Mouse (Mus musculus): ENCODE measurements around the gene Slc13a1. TPM values are rescaled to one million over a fixed set of nuclear protein-coding genes. Genes with fewer than 3 reads are reported as not detected.

Gene Slc13a1
- polyA plus RNA-seq, 1 experiment from 2014 or later: 4.2 TPM

DNA sequence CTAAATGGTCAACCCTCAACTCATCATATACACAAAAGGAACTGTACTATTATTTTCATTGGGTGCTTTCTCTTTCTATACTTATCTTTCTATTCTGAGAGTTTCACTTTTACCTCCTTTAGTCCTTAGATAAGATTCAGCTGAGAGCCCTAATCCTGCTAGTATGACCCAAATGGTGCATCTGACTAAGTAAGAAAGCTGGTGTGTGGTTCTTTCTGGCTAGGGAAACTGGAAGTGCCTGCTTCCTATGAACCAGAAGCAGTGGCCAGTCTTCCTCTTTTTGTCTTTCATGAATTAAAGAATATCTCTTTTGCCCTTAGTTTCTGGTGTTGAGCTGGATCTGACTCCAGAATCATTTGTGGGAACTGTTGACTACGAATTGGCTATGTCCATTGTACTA, 8.1 kb downstream of the Slc13a1 start:
- H3K4me3 ChIP-seq (replicated peaks): no peak overlapping the region
- H3K4me1 ChIP-seq: no peaks in the 10 kb centered on the region
- H3K9ac ChIP-seq: no peak overlapping the region
- ATAC-seq (replicated peaks; ENCODE audit: low FRiP score): no peak
- no peak overlapping the region for H3K27ac ChIP-seq
- 86% methylated on average over 1 of the region's 1 CpGs for WGBS
- H3K9me3 ChIP-seq (replicated peaks): no peaks in the 10 kb centered on the region
- H3K4me2 ChIP-seq: no peak overlapping the region
- no peaks in the 10 kb centered on the region for H3K27me3 ChIP-seq
- H3K36me3 ChIP-seq: no peaks in the 10 kb centered on the region

DNA sequence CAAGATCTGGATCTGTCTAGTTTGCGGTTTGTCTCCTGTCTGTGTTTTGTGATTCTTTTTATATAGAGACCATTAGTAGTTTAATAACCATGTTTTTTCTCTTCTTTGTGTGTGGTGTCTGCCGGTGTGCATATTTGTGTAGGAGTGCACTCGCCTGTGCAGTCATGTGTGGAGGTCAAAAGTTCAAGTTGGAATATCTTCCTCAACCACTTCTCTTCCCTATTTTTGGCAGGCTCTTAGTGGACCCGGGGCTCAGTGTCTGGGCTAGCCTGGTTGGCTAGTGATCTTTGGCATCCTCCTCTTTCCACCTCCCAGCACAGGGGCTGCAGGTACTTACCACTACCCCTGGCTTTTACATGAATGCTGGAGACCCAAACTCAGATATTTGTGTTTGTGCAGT, 13.0 kb downstream of the Slc13a1 start:
- Histone ChIP-seq H3K27ac (no peak overlapping the region), H3K36me3 (no peaks in the 10 kb centered on the region), H3K4me1 (no peaks in the 10 kb centered on the region), H3K4me2 (no peak overlapping the region), H3K4me3 (replicated peaks) (no peak overlapping the region), H3K9ac (no peak overlapping the region), H3K27me3 (no peaks in the 10 kb centered on the region), H3K9me3 (replicated peaks) (no peaks in the 10 kb centered on the region)
- WGBS: 47% methylated on average over 4 of the region's 4 CpGs
- peak; percentile 46; the same call in 1 of the 2 replicates for ATAC-seq (replicated peaks; ENCODE audit: low FRiP score)

GRCm38 (mm10) chr6:24132951-24133350, 34.9 kb downstream of the Slc13a1 start:
- Histone ChIP-seq H3K27ac (no peak overlapping the region), H3K4me1 (no peaks in the 10 kb centered on the region), H3K9ac (no peak overlapping the region), H3K4me3 (replicated peaks) (no peak overlapping the region), H3K27me3 (no peaks in the 10 kb centered on the region), H3K4me2 (no peak overlapping the region), H3K9me3 (replicated peaks) (no peaks in the 10 kb centered on the region), H3K36me3 (no peaks in the 10 kb centered on the region)
- 88% methylated on average over 4 of the region's 4 CpGs for WGBS
- ATAC-seq (replicated peaks; ENCODE audit: low FRiP score): no peak

DNA sequence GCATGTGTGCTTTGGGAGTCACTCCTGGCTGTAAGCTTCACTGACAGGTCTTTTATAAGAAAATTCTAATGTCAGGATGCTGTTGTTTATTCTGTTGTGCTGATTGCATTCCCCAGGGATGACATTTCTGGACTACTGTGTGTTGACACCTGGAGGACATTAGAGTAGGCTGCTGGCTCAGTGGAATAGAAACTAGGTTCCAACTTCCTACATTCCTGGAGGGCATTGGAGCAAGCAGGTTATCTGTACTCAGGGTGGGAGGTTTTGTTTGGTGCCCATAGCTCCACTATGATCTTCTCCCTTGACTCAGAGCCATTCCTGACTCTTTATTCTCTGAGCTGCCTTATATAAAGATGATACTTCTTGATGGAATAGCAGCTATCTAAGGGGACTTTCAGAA, 45.3 kb downstream of the Slc13a1 start:
- H3K27ac ChIP-seq: no peak overlapping the region
- H3K4me3 ChIP-seq (replicated peaks): no peak overlapping the region
- H3K36me3 ChIP-seq: no peaks in the 10 kb centered on the region

DNA sequence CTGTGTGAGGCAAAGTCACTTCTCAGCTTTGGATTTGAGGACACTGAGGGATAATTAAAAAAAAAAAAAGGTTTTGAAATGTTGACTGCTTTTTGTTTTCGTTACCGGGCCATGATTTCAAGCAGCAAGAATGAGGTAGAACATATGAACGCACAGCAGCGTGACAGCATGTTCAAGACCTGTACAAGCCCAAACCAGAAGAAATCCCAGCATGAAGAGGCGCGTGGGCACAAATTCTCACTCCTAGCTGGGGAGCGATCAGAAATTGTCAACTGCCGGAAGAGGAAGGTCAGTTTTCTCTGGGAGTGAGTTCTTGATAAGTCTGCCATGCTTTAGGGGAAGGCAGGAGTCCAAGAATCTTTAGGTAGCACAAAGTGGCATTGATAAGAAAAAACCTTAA, 56.3 kb downstream of the Slc13a1 start:
- WGBS: 90% methylated on average over 8 of the region's 8 CpGs
- no peaks in the 10 kb centered on the region for H3K36me3 ChIP-seq
- H3K4me1 ChIP-seq: no peaks in the 10 kb centered on the region
- no peak overlapping the region for H3K4me2 ChIP-seq
- H3K9me3 ChIP-seq (replicated peaks): no peaks in the 10 kb centered on the region
- H3K4me3 ChIP-seq (replicated peaks): no peak overlapping the region
- H3K9ac ChIP-seq: no peak overlapping the region
- H3K27ac ChIP-seq: no peak overlapping the region
- ATAC-seq (replicated peaks; ENCODE audit: low FRiP score): no peak
- H3K27me3 ChIP-seq: no peaks in the 10 kb centered on the region

More for the DNA sequence above, 45.3 kb downstream of the Slc13a1 start:
- Histone ChIP-seq H3K4me1 (no peaks in the 10 kb centered on the region), H3K27me3 (no peaks in the 10 kb centered on the region), H3K9ac (no peak overlapping the region), H3K4me2 (no peak overlapping the region), H3K9me3 (replicated peaks) (no peaks in the 10 kb centered on the region)
- peak; percentile 64; the same call in 1 of the 2 replicates for ATAC-seq (replicated peaks; ENCODE audit: low FRiP score)

GRCm38 (mm10) chr6:24108471-24108870, 59.4 kb downstream of the Slc13a1 start:
- Histone ChIP-seq H3K36me3 (no peaks in the 10 kb centered on the region), H3K27me3 (no peaks in the 10 kb centered on the region), H3K4me3 (replicated peaks) (no peak overlapping the region), H3K4me1 (no peaks in the 10 kb centered on the region), H3K9ac (no peak overlapping the region), H3K4me2 (no peak overlapping the region), H3K9me3 (replicated peaks) (no peaks in the 10 kb centered on the region), H3K27ac (no peak overlapping the region)
- ATAC-seq (replicated peaks; ENCODE audit: low FRiP score): no peak
- 89% methylated on average over 4 of the region's 4 CpGs for WGBS

GRCm38 (mm10) chr6:24106157-24106556, 61.7 kb downstream of the Slc13a1 start:
- H3K9ac ChIP-seq: no peak overlapping the region
- no peaks in the 10 kb centered on the region for H3K36me3 ChIP-seq
- no peaks in the 10 kb centered on the region for H3K9me3 ChIP-seq (replicated peaks)
- H3K4me3 ChIP-seq (replicated peaks): no peak overlapping the region
- no peaks in the 10 kb centered on the region for H3K4me1 ChIP-seq
- H3K27ac ChIP-seq: no peak overlapping the region
- peak; percentile 67 for ATAC-seq (replicated peaks; ENCODE audit: low FRiP score)
- H3K27me3 ChIP-seq: no peaks in the 10 kb centered on the region
- WGBS: 53% methylated on average over 3 of the region's 3 CpGs
- no peak overlapping the region for H3K4me2 ChIP-seq

- Histone ChIP-seq H3K36me3 (no peaks in the 10 kb centered on the region), H3K27ac (no peak overlapping the region), H3K4me2 (no peak overlapping the region), H3K9ac (no peak overlapping the region), H3K4me1 (no peaks in the 10 kb centered on the region), H3K27me3 (no peaks in the 10 kb centered on the region), H3K9me3 (replicated peaks) (no peaks in the 10 kb centered on the region), H3K4me3 (replicated peaks) (no peak overlapping the region)
- WGBS: 51% methylated on average over 5 of the region's 5 CpGs
- ATAC-seq (replicated peaks; ENCODE audit: low FRiP score): peak; percentile 88
Observed at GRCm38 (mm10) chr6:24105681-24106080, 62.2 kb downstream of the Slc13a1 start.

DNA sequence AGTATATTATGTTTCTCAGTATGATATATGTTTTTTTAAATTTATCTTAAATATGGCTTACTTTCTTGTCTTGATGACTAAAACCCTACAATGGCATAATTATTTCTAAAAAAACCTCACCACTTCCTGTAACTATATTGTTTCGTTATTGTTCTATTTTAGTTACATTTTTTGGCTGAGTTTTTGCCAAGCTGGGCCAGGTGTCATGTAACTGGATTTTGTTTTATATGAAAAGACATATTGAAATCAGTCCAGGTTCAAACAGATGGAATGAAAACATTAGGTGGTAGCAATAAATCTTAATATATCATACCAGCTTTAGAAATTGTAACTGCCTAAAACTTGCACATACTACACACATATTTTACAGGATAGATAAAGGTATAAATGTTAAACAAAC, 66.6 kb downstream of the Slc13a1 start:
- no peak for ATAC-seq (replicated peaks; ENCODE audit: low FRiP score)
- no peak overlapping the region for H3K27ac ChIP-seq
- H3K4me2 ChIP-seq: no peak overlapping the region
- H3K4me3 ChIP-seq (replicated peaks): no peak overlapping the region
- H3K4me1 ChIP-seq: no peaks in the 10 kb centered on the region
- H3K36me3 ChIP-seq: no peaks in the 10 kb centered on the region
- 67% methylated on average over 1 of the region's 1 CpGs for whole genome bisulfite sequencing
- no peaks in the 10 kb centered on the region for H3K9me3 ChIP-seq (replicated peaks)
- no peaks in the 10 kb centered on the region for H3K27me3 ChIP-seq
- no peak overlapping the region for H3K9ac ChIP-seq

- no peaks in the 10 kb centered on the region for H3K36me3 ChIP-seq
- no peaks in the 10 kb centered on the region for H3K27me3 ChIP-seq
- H3K9me3 ChIP-seq (replicated peaks): no peaks in the 10 kb centered on the region
- H3K4me1 ChIP-seq: no peaks in the 10 kb centered on the region
- 30% methylated on average over 5 of the region's 5 CpGs for WGBS
- ATAC-seq (replicated peaks; ENCODE audit: low FRiP score): peak; percentile 73
- no peak overlapping the region for H3K27ac ChIP-seq
- H3K4me2 ChIP-seq: no peak overlapping the region
- H3K4me3 ChIP-seq (replicated peaks): no peak overlapping the region
- H3K9ac ChIP-seq: no peak overlapping the region
Observed at GRCm38 (mm10) chr6:24100705-24101104, 67.2 kb downstream of the Slc13a1 start.

- H3K27ac ChIP-seq: no peak overlapping the region
- H3K27me3 ChIP-seq: no peaks in the 10 kb centered on the region
- ATAC-seq (replicated peaks; ENCODE audit: low FRiP score): no peak
- no peaks in the 10 kb centered on the region for H3K4me1 ChIP-seq
- no peaks in the 10 kb centered on the region for H3K9me3 ChIP-seq (replicated peaks)
- H3K4me2 ChIP-seq: no peak overlapping the region
- no peak overlapping the region for H3K9ac ChIP-seq
- H3K36me3 ChIP-seq: no peaks in the 10 kb centered on the region
- no peak overlapping the region for H3K4me3 ChIP-seq (replicated peaks)
Observed at GRCm38 (mm10) chr6:24097400-24097799, 70.5 kb downstream of the Slc13a1 start.

- H3K36me3 ChIP-seq: no peaks in the 10 kb centered on the region
- H3K4me1 ChIP-seq: no peaks in the 10 kb centered on the region
- no peak overlapping the region for H3K9ac ChIP-seq
- 64% methylated on average over 2 of the region's 2 CpGs for WGBS
- H3K27ac ChIP-seq: no peak overlapping the region
- H3K27me3 ChIP-seq: no peaks in the 10 kb centered on the region
- no peak overlapping the region for H3K4me3 ChIP-seq (replicated peaks)
- no peak overlapping the region for H3K4me2 ChIP-seq
- H3K9me3 ChIP-seq (replicated peaks): no peaks in the 10 kb centered on the region
- ATAC-seq (replicated peaks; ENCODE audit: low FRiP score): no peak
Observed at GRCm38 (mm10) chr6:24076089-24076488, 91.8 kb downstream of the Slc13a1 start.

- no peaks in the 10 kb centered on the region for H3K27me3 ChIP-seq
- H3K4me3 ChIP-seq (replicated peaks): no peak overlapping the region
- H3K4me1 ChIP-seq: no peaks in the 10 kb centered on the region
- H3K9ac ChIP-seq: no peak overlapping the region
- ATAC-seq (replicated peaks; ENCODE audit: low FRiP score): no peak
- no peaks in the 10 kb centered on the region for H3K9me3 ChIP-seq (replicated peaks)
- H3K36me3 ChIP-seq: no peaks in the 10 kb centered on the region
- no peak overlapping the region for H3K27ac ChIP-seq
- no peak overlapping the region for H3K4me2 ChIP-seq
- WGBS: 68% methylated on average over 4 of the region's 4 CpGs
Observed at GRCm38 (mm10) chr6:24072804-24073203, 95.1 kb downstream of the Slc13a1 start.

Measured in kidney, embryonic 15.5 days (tissue).